Mouse (Mus musculus) heart, embryonic 14.5 days (tissue): ENCODE results near the gene Ets1. TPM values are rescaled to one million over a fixed set of nuclear protein-coding genes. Genes with fewer than 3 reads are reported as not detected.

Experiments
- ATAC-seq: fragments of 200-750 bp; cut with Nextera tagmentation; 2 replicates; pipeline ENCODE4 v1.8.0; 2017; ENCODE audit warnings: low read depth, moderate TSS enrichment; ENCODE audit not compliant: insufficient number of reproducible peaks, insufficient read depth, low FRiP score
- H3K27ac ChIP-seq, 2 experiments: fragments of 200-500 bp in 1 of 2; fragments of 300-500 bp in 1 of 2; sonication (generic) in 1 of 2; replicated peaks in 1 of 2; 2 replicates each; pipeline ENCODE4 v1.5.1; 2012 to 2014; ENCODE audit warnings: low read depth in 2 of 2, low read length in 2 of 2, control low read depth in 1 of 2, mild to moderate bottlenecking in 1 of 2, mixed read lengths in 1 of 2; ENCODE audit not compliant: control insufficient read depth in 1 of 2, insufficient read depth in 1 of 2
- H3K27me3 ChIP-seq: fragments of 300-500 bp; sonication (generic); 2 replicates; pipeline ENCODE4 v1.6.1; 2014; ENCODE audit warnings: mild to moderate bottlenecking, low read length, control low read depth; ENCODE audit not compliant: control insufficient read depth, insufficient read depth
- H3K36me3 ChIP-seq: fragments of 300-500 bp; sonication (generic); 2 replicates; pipeline ENCODE4 v1.6.1; 2014; ENCODE audit warnings: mild to moderate bottlenecking, control low read depth, low read length, mixed read lengths; ENCODE audit not compliant: control insufficient read depth, insufficient read depth
- H3K4me1 ChIP-seq, 2 experiments: fragments of 200-500 bp in 1 of 2; fragments of 300-500 bp in 1 of 2; sonication (generic) in 1 of 2; 2 replicates each; pipeline ENCODE4 v1.6.1; 2012 to 2014; ENCODE audit warnings: low read length in 2 of 2, control low read depth in 1 of 2, mixed read lengths in 1 of 2; ENCODE audit not compliant: control insufficient read depth in 2 of 2, insufficient read depth in 2 of 2
- H3K4me2 ChIP-seq: fragments of 300-500 bp; sonication (generic); 2 replicates; pipeline ENCODE4 v1.6.1; 2014; ENCODE audit warnings: mild to moderate bottlenecking, low read length
- H3K4me3 ChIP-seq, 2 experiments: fragments of 200-500 bp in 1 of 2; fragments of 300-500 bp in 1 of 2; sonication (generic) in 1 of 2; 2 replicates each; pipeline ENCODE4 v1.5.1; 2012 to 2014; ENCODE audit warnings: low read length in 2 of 2, mild to moderate bottlenecking in 2 of 2, control low read depth in 1 of 2, low read depth in 1 of 2, moderate library complexity in 1 of 2; ENCODE audit not compliant: control insufficient read depth in 1 of 2, insufficient read depth in 1 of 2
- H3K9ac ChIP-seq: fragments of 300-500 bp; sonication (generic); 2 replicates; pipeline ENCODE4 v1.6.1; 2014; ENCODE audit warnings: mild to moderate bottlenecking, low read length
- H3K9me3 ChIP-seq: fragments of 300-500 bp; sonication (generic); 2 replicates; pipeline ENCODE4 v1.6.1; 2016; ENCODE audit warnings: low read length, control low read depth; ENCODE audit not compliant: control insufficient read depth
- WGBS: fragments of 180-500 bp; shearing (Covaris S2); extraction: QIAGEN DNeasy Blood & Tissue Kit; methylation state at CpG from one replicate; pipeline ENCODE4 v1.1.7; 2014; 5-methylcytosine and 5-hydroxymethylcytosine counted together
- polyA plus RNA-seq: library from polyadenylated mRNA; unstranded; fragments of >200 nt; fragmentation: Nextera tagmentation; extraction: Ambion mirVana; gene quantifications from 2 replicates; pipeline ENCODE4 v1.2.1, GENCODE M21; 2014

The Ets1 gene
- polyA plus RNA-seq, 1 experiment from 2014 or later, result 44.1 TPM

- H3K27me3 ChIP-seq, result no peaks in the 10 kb centered on the region; the same call in 1 of the 2 replicates
- no peak for ATAC-seq
Measured at GRCm38 (mm10) chr9:32632237-32632636, 3.8 kb upstream of the Ets1 start.

GRCm38 (mm10) chr9:32644981-32645380 is 9.0 kb downstream of the Ets1 start:
- Histone ChIP-seq H3K36me3 (no peaks in the 10 kb centered on the region), H3K4me2 (peak overlapping the region; percentile 66; the same call in 1 of the 2 replicates), H3K27me3 (no peaks in the 10 kb centered on the region), H3K27ac (no peak overlapping the region), H3K9ac (no peak overlapping the region), H3K4me3 (no peak overlapping the region), H3K9me3 (no peaks in the 10 kb centered on the region), H3K4me1 (peaks cover 11 to 14% of the 10 kb centered on the region in 2 experiments)
- 46% methylated on average over 3 of the region's 3 CpGs for WGBS
- ATAC-seq, result no peak

More at GRCm38 (mm10) chr9:32632237-32632636, 3.8 kb upstream of the Ets1 start:
- Histone ChIP-seq H3K4me3 (no peak overlapping the region), H3K36me3 (no peaks in the 10 kb centered on the region), H3K9ac (no peak overlapping the region), H3K9me3 (no peaks in the 10 kb centered on the region), H3K4me1 (peaks cover 4 to 6% of the 10 kb centered on the region in 2 experiments; a peak in 3 of 4 replicates), H3K27ac (no peak overlapping the region), H3K4me2 (no peak overlapping the region)
- WGBS, result 68% methylated on average over 7 of the region's 7 CpGs

- H3K27me3 ChIP-seq, result no peaks in the 10 kb centered on the region
- no peak for ATAC-seq
- H3K27ac ChIP-seq, result peak overlapping the region; percentile 84 to 88
- peaks cover 11 to 14% of the 10 kb centered on the region in 2 experiments for H3K4me1 ChIP-seq
- 4% methylated on average over 9 of the region's 9 CpGs for WGBS
- H3K36me3 ChIP-seq, result no peaks in the 10 kb centered on the region
- H3K4me2 ChIP-seq, result peak overlapping the region; percentile 66
- H3K9me3 ChIP-seq, result no peaks in the 10 kb centered on the region
- H3K9ac ChIP-seq, result peak overlapping the region; percentile 65
- H3K4me3 ChIP-seq, result peak overlapping the region; percentile 14 to 28
Measured at GRCm38 (mm10) chr9:32645475-32645874, 9.5 kb downstream of the Ets1 start.

GRCm38 (mm10) chr9:32646539-32647258 is 10.7 kb downstream of the Ets1 start:
- Histone ChIP-seq H3K9me3 (no peaks in the 10 kb centered on the region), H3K4me1 (peaks cover 11 to 14% of the 10 kb centered on the region in 2 experiments), H3K27me3 (no peaks in the 10 kb centered on the region), H3K4me2 (peak overlapping the region; percentile 66), H3K27ac (peak overlapping the region; percentile 84 to 88), H3K9ac (peak overlapping the region; percentile 65), H3K4me3 (peak overlapping the region; percentile 28 to 42), H3K36me3 (no peaks in the 10 kb centered on the region)
- 30% methylated on average over 11 of the region's 11 CpGs for WGBS
- peak; percentile 83 for ATAC-seq

GRCm38 (mm10) chr9:32647506-32648250 is 11.7 kb downstream of the Ets1 start:
- Histone ChIP-seq H3K9ac (no peak overlapping the region), H3K4me3 (no peak overlapping the region), H3K4me1 (peaks cover 11 to 14% of the 10 kb centered on the region in 2 experiments), H3K9me3 (no peaks in the 10 kb centered on the region), H3K27me3 (no peaks in the 10 kb centered on the region), H3K27ac (peak overlapping the region in 1 of 2 experiments; percentile 88; a peak in 3 of 4 replicates), H3K4me2 (no peak overlapping the region), H3K36me3 (no peaks in the 10 kb centered on the region)
- ATAC-seq, result no peak
- WGBS, result 81% methylated on average over 7 of the region's 7 CpGs

- Histone ChIP-seq H3K36me3 (no peaks in the 10 kb centered on the region), H3K4me2 (no peak overlapping the region), H3K4me1 (peaks cover 11 to 14% of the 10 kb centered on the region in 2 experiments), H3K9me3 (no peaks in the 10 kb centered on the region), H3K9ac (no peak overlapping the region), H3K4me3 (no peak overlapping the region), H3K27ac (no peak overlapping the region), H3K27me3 (no peaks in the 10 kb centered on the region)
- ATAC-seq, result no peak
- WGBS, result 70% methylated on average over 5 of the region's 5 CpGs
Measured at GRCm38 (mm10) chr9:32648286-32648685, 12.3 kb downstream of the Ets1 start.

- Histone ChIP-seq H3K36me3 (no peaks in the 10 kb centered on the region), H3K4me2 (no peak overlapping the region), H3K4me3 (no peak overlapping the region), H3K27me3 (no peaks in the 10 kb centered on the region), H3K27ac (no peak overlapping the region), H3K9me3 (no peaks in the 10 kb centered on the region), H3K9ac (no peak overlapping the region), H3K4me1 (peaks cover 8% of the 10 kb centered on the region in 2 experiments)
- no peak for ATAC-seq
- 65% methylated on average over 3 of the region's 3 CpGs for WGBS
Measured at GRCm38 (mm10) chr9:32650738-32651137, 14.7 kb downstream of the Ets1 start.
